In the genomic region with DNA sequence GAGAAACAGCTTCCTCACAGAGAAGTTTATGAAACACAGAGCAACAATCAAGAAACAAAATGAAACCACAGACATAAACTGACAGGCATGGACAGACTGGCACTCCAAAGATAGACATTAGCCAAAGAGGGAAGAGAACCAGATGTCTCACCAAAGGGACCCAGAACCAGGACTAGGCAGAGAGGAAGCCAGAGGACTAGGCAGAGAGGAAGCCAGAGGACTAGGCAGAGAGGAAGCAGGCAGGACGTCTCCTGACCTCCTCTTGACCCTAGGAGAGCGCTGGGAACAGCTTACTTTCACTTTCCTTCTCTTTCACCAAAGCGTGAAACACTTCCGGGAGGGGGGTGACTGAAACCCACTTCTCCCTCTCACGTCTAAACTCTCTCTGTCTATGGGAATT, we compare ENCODE assay signal across 8 mouse cellular contexts. TPM values are rescaled to one million over a fixed set of nuclear protein-coding genes. Genes with fewer than 3 reads are reported as not detected.
A peak's percentile ranks its signal among the peaks of the same experiment; 100 is the strongest.
DNase-seq lines count a peak whose midpoint lies in the region; ATAC-seq and TF ChIP-seq lines count a peak whose summit lies in the region.

No protein-coding gene starts in this region.

- WGBS in neural tube, embryonic 11.5 days = 2% methylated on average over 5 of the region's 5 CpGs
- 4% methylated on average over 5 of the region's 5 CpGs for WGBS in embryonic facial prominence, embryonic 12.5 days
- WGBS in intestine, postnatal 0 days = 0% methylated on average over 5 of the region's 5 CpGs
- whole genome bisulfite sequencing in lung, adult 2 months = 0% methylated on average over 5 of the region's 5 CpGs

- no peak overlapping the region for H3K27ac ChIP-seq in neural tube, embryonic 11.5 days (ENCODE audit: low read depth, low read length)
- H3K27ac ChIP-seq in embryonic facial prominence, embryonic 12.5 days = no peak overlapping the region
- H3K27ac ChIP-seq in intestine, postnatal 0 days (ENCODE audit: low read depth, low read length) = peak overlapping the region; percentile 78

- TF ChIP-seq POLR2A in lung, adult 2 months (IDR thresholded peaks at IDR 0.05; ENCODE audit: borderline replicate concordance, extremely low read depth, low read depth, low read length) = peak; percentile 48; the same call in 1 of the 2 replicates

- no peak overlapping the region for H3K4me3 ChIP-seq in neural tube, embryonic 11.5 days (ENCODE audit: low read depth, low read length)
- H3K4me3 ChIP-seq in embryonic facial prominence, embryonic 12.5 days = no peak overlapping the region
- H3K4me3 ChIP-seq in intestine, postnatal 0 days (ENCODE audit: low read depth, low read length) = peak overlapping the region; percentile 12; the same call in 1 of the 2 replicates
- H3K4me3 ChIP-seq in lung, adult 2 months (replicated peaks; ENCODE audit: extremely low read depth, low read depth, low read length) = peak overlapping the region; percentile 43

- no peaks in the 10 kb centered on the region for H3K9me3 ChIP-seq in neural tube, embryonic 11.5 days (ENCODE audit: control insufficient read depth, low read length)
- H3K9me3 ChIP-seq in embryonic facial prominence, embryonic 12.5 days = no peaks in the 10 kb centered on the region
- no peaks in the 10 kb centered on the region for H3K9me3 ChIP-seq in intestine, postnatal 0 days (ENCODE audit: control insufficient read depth)

- 0 out of 2 replicates have a peak overlapping the region, but pooled peaks have one; percentile 1 for H3K9ac ChIP-seq in neural tube, embryonic 11.5 days (ENCODE audit: low read length)
- H3K9ac ChIP-seq in embryonic facial prominence, embryonic 12.5 days = no peak overlapping the region
- H3K9ac ChIP-seq in intestine, postnatal 0 days (ENCODE audit: low read depth, low read length) = no peak overlapping the region

- no peaks in the 10 kb centered on the region for H3K27me3 ChIP-seq in neural tube, embryonic 11.5 days (ENCODE audit: control insufficient read depth, insufficient read depth, low read length)
- no peaks in the 10 kb centered on the region for H3K27me3 ChIP-seq in embryonic facial prominence, embryonic 12.5 days
- H3K27me3 ChIP-seq in intestine, postnatal 0 days (replicated peaks; ENCODE audit: control insufficient read depth, insufficient read depth, low read length) = no peaks in the 10 kb centered on the region

- H3K4me2 ChIP-seq in neural tube, embryonic 11.5 days (ENCODE audit: low read depth) = peak overlapping the region; percentile 20; the same call in 1 of the 2 replicates
- peak overlapping the region; percentile 22; the same call in 1 of the 2 replicates for H3K4me2 ChIP-seq in embryonic facial prominence, embryonic 12.5 days (replicated peaks)
- H3K4me2 ChIP-seq in intestine, postnatal 0 days (replicated peaks; ENCODE audit: low read depth) = peak overlapping the region; percentile 60

- DNase-seq in neural tube, embryonic 11.5 days (ENCODE audit: low spot score) = no peak
- DNase-seq in neural tube, embryonic 10.5 days (ENCODE audit: extremely low spot score, low spot score) = no peak
- DNase-seq in lung, adult 2 months = peak; percentile 66
- peak; percentile 67 to 73 for DNase-seq in spleen, postnatal 36 days (ENCODE audit: low spot score in 2 of 2)
- DNase-seq in cerebellum, postnatal 36 days = no peak
- no peak for DNase-seq in cerebellum, adult 9-10 months

- no peaks in the 10 kb centered on the region for H3K36me3 ChIP-seq in neural tube, embryonic 11.5 days (ENCODE audit: control insufficient read depth, insufficient read depth, low read length)
- no peaks in the 10 kb centered on the region for H3K36me3 ChIP-seq in embryonic facial prominence, embryonic 12.5 days
- no peaks in the 10 kb centered on the region for H3K36me3 ChIP-seq in intestine, postnatal 0 days (ENCODE audit: control insufficient read depth, insufficient read depth)

- no peaks in the 10 kb centered on the region for H3K4me1 ChIP-seq in neural tube, embryonic 11.5 days (ENCODE audit: control insufficient read depth, insufficient read depth, low read length)
- H3K4me1 ChIP-seq in embryonic facial prominence, embryonic 12.5 days = no peaks in the 10 kb centered on the region
- H3K4me1 ChIP-seq in intestine, postnatal 0 days (replicated peaks; ENCODE audit: control insufficient read depth, insufficient read depth, low read length) = no peaks in the 10 kb centered on the region
- peaks cover 4% of the 10 kb centered on the region; the same call in 1 of the 2 replicates for H3K4me1 ChIP-seq in lung, adult 2 months (ENCODE audit: control insufficient read depth, insufficient read depth, low read length)

- no peak for ATAC-seq in neural tube, embryonic 11.5 days (ENCODE audit: insufficient read depth, low FRiP score, low TSS enrichment)
- ATAC-seq in embryonic facial prominence, embryonic 12.5 days (ENCODE audit: insufficient number of reproducible peaks, insufficient read depth, low FRiP score, low TSS enrichment) = no peak
- ATAC-seq in intestine, postnatal 0 days = peak; percentile 42

- no peak for TF ChIP-seq CTCF in intestine, postnatal 0 days (IDR thresholded peaks at IDR 0.05; ENCODE audit: low read depth)
- TF ChIP-seq CTCF in lung, adult 2 months (IDR thresholded peaks at IDR 0.05; ENCODE audit: insufficient read depth, low read length) = no peak

RNA-seq across cellular contexts. Expression of a gene that starts 11.3 kb away (rescaled TPM):
- 0.89 and 1.0 TPM in 2 replicates for polyA plus RNA-seq in neural tube, embryonic 11.5 days (2014; fragmentation: Nextera tagmentation; extraction: Ambion mirVana)
- 0.69 and 0.70 TPM in 2 replicates for polyA plus RNA-seq in embryonic facial prominence, embryonic 12.5 days (2016; fragmentation: Nextera tagmentation; extraction: Ambion mirVana)
- 1.4 and 1.7 TPM in 2 replicates for polyA plus RNA-seq in intestine, postnatal 0 days (2015; fragmentation: Nextera tagmentation; extraction: Ambion mirVana)
- 17.3 and 19.9 TPM in 2 replicates for polyA plus RNA-seq in lung, adult 2 months (2012; rRNA removed)

RNA-seq across cellular contexts. Expression of a gene that starts 28.9 kb away (rescaled TPM):
- 4.7 and 6.7 TPM in 2 replicates for polyA plus RNA-seq in neural tube, embryonic 11.5 days (2014; fragmentation: Nextera tagmentation; extraction: Ambion mirVana)
- 17.8 and 19.5 TPM in 2 replicates for polyA plus RNA-seq in embryonic facial prominence, embryonic 12.5 days (2016; fragmentation: Nextera tagmentation; extraction: Ambion mirVana)
- polyA plus RNA-seq in intestine, postnatal 0 days (2015; fragmentation: Nextera tagmentation; extraction: Ambion mirVana) = 15.7 and 16.7 TPM in 2 replicates
- 45.9 and 49.8 TPM in 2 replicates for polyA plus RNA-seq in lung, adult 2 months (2012; rRNA removed)

RNA-seq across cellular contexts. Expression of a gene that starts 40.1 kb away (rescaled TPM):
- 125 and 131 TPM in 2 replicates for polyA plus RNA-seq in neural tube, embryonic 11.5 days (2014; fragmentation: Nextera tagmentation; extraction: Ambion mirVana)
- 142 and 157 TPM in 2 replicates for polyA plus RNA-seq in embryonic facial prominence, embryonic 12.5 days (2016; fragmentation: Nextera tagmentation; extraction: Ambion mirVana)
- 52.0 and 54.4 TPM in 2 replicates for polyA plus RNA-seq in intestine, postnatal 0 days (2015; fragmentation: Nextera tagmentation; extraction: Ambion mirVana)
- 115 and 120 TPM in 2 replicates for polyA plus RNA-seq in lung, adult 2 months (2012; rRNA removed)

RNA-seq across cellular contexts. Expression of a gene that starts 40.6 kb away (rescaled TPM):
- polyA plus RNA-seq in neural tube, embryonic 11.5 days (2014; fragmentation: Nextera tagmentation; extraction: Ambion mirVana) = 110 and 120 TPM in 2 replicates
- polyA plus RNA-seq in embryonic facial prominence, embryonic 12.5 days (2016; fragmentation: Nextera tagmentation; extraction: Ambion mirVana) = 192 and 193 TPM in 2 replicates
- 910 and 912 TPM in 2 replicates for polyA plus RNA-seq in intestine, postnatal 0 days (2015; fragmentation: Nextera tagmentation; extraction: Ambion mirVana)
- polyA plus RNA-seq in lung, adult 2 months (2012; rRNA removed) = 110 and 148 TPM in 2 replicates

RNA-seq across cellular contexts. Expression of a gene that starts 52.3 kb away (rescaled TPM):
- 4.1 and 4.3 TPM in 2 replicates for polyA plus RNA-seq in neural tube, embryonic 11.5 days (2014; fragmentation: Nextera tagmentation; extraction: Ambion mirVana)
- polyA plus RNA-seq in embryonic facial prominence, embryonic 12.5 days (2016; fragmentation: Nextera tagmentation; extraction: Ambion mirVana) = 9.5 and 10.9 TPM in 2 replicates
- 63.6 TPM in 2 replicates for polyA plus RNA-seq in intestine, postnatal 0 days (2015; fragmentation: Nextera tagmentation; extraction: Ambion mirVana)
- 42.9 and 43.8 TPM in 2 replicates for polyA plus RNA-seq in lung, adult 2 months (2012; rRNA removed)

Comparison
In these comparisons a context has a peak if more than half of its experiments do, and no peak if none do; other contexts are left out.
1. DNase-seq: peak in lung, adult 2 months (single experiment) and spleen, postnatal 36 days (2 of 2); none in neural tube, embryonic 11.5 days (single experiment), neural tube, embryonic 10.5 days (single experiment), cerebellum, postnatal 36 days (0 of 2) and cerebellum, adult 9-10 months (single experiment).
2. H3K4me3 ChIP-seq: peak in intestine, postnatal 0 days (single experiment) and lung, adult 2 months (single experiment); none in neural tube, embryonic 11.5 days (single experiment) and embryonic facial prominence, embryonic 12.5 days (single experiment).
3. Peak in every context shown above with its lines, with median percentiles within 50 percentile points of each other: H3K4me2 ChIP-seq.